Mouse (Mus musculus): ENCODE results near the gene Fam71f1.
"Not testable (repeated sequence)": the region's sequence is repeated elsewhere in the genome, so short reads cannot be mapped to it uniquely, and the experiment has no call there.

The Fam71f1 gene

GRCm38 (mm10) chr6:29326961-29327360 is 8.0 kb downstream of the Fam71f1 start:
- ATAC-seq (ENCODE audit: low TSS enrichment) = no peak

GRCm38 (mm10) chr6:29329514-29329913 is 10.6 kb downstream of the Fam71f1 start:
- ATAC-seq (ENCODE audit: low TSS enrichment) = no peak

GRCm38 (mm10) chr6:29346512-29346911 is 27.6 kb downstream of the Fam71f1 start:
- not testable (repeated sequence) for ATAC-seq (ENCODE audit: low TSS enrichment)

GRCm38 (mm10) chr6:29347189-29347588 is 28.2 kb downstream of the Fam71f1 start:
- no peak for ATAC-seq (ENCODE audit: low TSS enrichment)

- ATAC-seq (ENCODE audit: low TSS enrichment) = peak; percentile 98
These were observed 28.9 kb downstream of the Fam71f1 start, which contains the start of gene Calu for GRCm38 (mm10) chr6:29347665-29348370. TSS of gene Calu (plus strand) at chr6:29348069.

- ATAC-seq (ENCODE audit: low TSS enrichment) = no peak
These were observed 29.4 kb downstream of the Fam71f1 start for GRCm38 (mm10) chr6:29348371-29348724.

- ATAC-seq (ENCODE audit: low TSS enrichment) = no peak
These were observed 32.7 kb downstream of the Fam71f1 start for GRCm38 (mm10) chr6:29351613-29352012.

- peak; percentile 18; the same call in 1 of the 2 replicates for ATAC-seq (ENCODE audit: low TSS enrichment)
These were observed 33.9 kb downstream of the Fam71f1 start for GRCm38 (mm10) chr6:29352816-29353215.

GRCm38 (mm10) chr6:29359386-29359785 is 40.4 kb downstream of the Fam71f1 start:
- ATAC-seq (ENCODE audit: low TSS enrichment) = no peak

GRCm38 (mm10) chr6:29360211-29360610 is 41.3 kb downstream of the Fam71f1 start:
- ATAC-seq (ENCODE audit: low TSS enrichment) = no peak

GRCm38 (mm10) chr6:29362246-29363128 is 43.5 kb downstream of the Fam71f1 start:
- peak; percentile 76 for ATAC-seq (ENCODE audit: low TSS enrichment)

- ATAC-seq (ENCODE audit: low TSS enrichment) = no peak
These were observed 44.2 kb downstream of the Fam71f1 start for GRCm38 (mm10) chr6:29363129-29363515.

- no peak for ATAC-seq (ENCODE audit: low TSS enrichment)
These were observed 46.3 kb downstream of the Fam71f1 start for GRCm38 (mm10) chr6:29365277-29365676.

GRCm38 (mm10) chr6:29377386-29377785 is 58.4 kb downstream of the Fam71f1 start:
- 0 out of 2 replicates have a peak, but pooled peaks have one; percentile 21 for ATAC-seq (ENCODE audit: low TSS enrichment)

GRCm38 (mm10) chr6:29378678-29379077 is 59.7 kb downstream of the Fam71f1 start:
- no peak for ATAC-seq (ENCODE audit: low TSS enrichment)

- no peak for ATAC-seq (ENCODE audit: low TSS enrichment)
These were observed 61.0 kb downstream of the Fam71f1 start for GRCm38 (mm10) chr6:29379954-29380353.

- ATAC-seq (ENCODE audit: low TSS enrichment) = no peak
These were observed 63.5 kb downstream of the Fam71f1 start for GRCm38 (mm10) chr6:29382442-29382841.
